Mouse (Mus musculus) heart, embryonic 13.5 days (tissue): ENCODE results near the gene Tfeb. TPM values are rescaled to one million over a fixed set of nuclear protein-coding genes. Genes with fewer than 3 reads are reported as not detected.

Experiments
- ATAC-seq: fragments of 200-750 bp; cut with Nextera tagmentation; 2 replicates; pipeline ENCODE4 v1.8.0; 2017; ENCODE audit warnings: moderate TSS enrichment; ENCODE audit not compliant: insufficient number of reproducible peaks, low FRiP score, low TSS enrichment; ENCODE audit errors: extremely low read depth
- H3K27ac ChIP-seq: fragments of 300-500 bp; sonication (generic); replicated peaks from 2 replicates; pipeline ENCODE4 v1.5.1; 2015; ENCODE audit warnings: moderate library complexity, mild to moderate bottlenecking, inconsistent platforms
- H3K27me3 ChIP-seq: fragments of 300-500 bp; sonication (generic); replicated peaks from 2 replicates; pipeline ENCODE4 v1.6.1; 2015; ENCODE audit warnings: mild to moderate bottlenecking, inconsistent platforms
- H3K36me3 ChIP-seq: fragments of 300-500 bp; sonication (generic); 2 replicates; pipeline ENCODE4 v1.6.1; 2015; ENCODE audit warnings: mild to moderate bottlenecking, inconsistent platforms
- H3K4me1 ChIP-seq: fragments of 300-500 bp; sonication (generic); 2 replicates; pipeline ENCODE4 v1.6.1; 2015; ENCODE audit warnings: inconsistent platforms
- H3K4me2 ChIP-seq: fragments of 300-500 bp; sonication (generic); 2 replicates; pipeline ENCODE4 v1.6.1; 2015; ENCODE audit warnings: inconsistent platforms, mild to moderate bottlenecking, moderate library complexity
- H3K4me3 ChIP-seq: fragments of 300-500 bp; sonication (generic); 2 replicates; pipeline ENCODE4 v1.5.1; 2015; ENCODE audit warnings: moderate library complexity, mild to moderate bottlenecking, inconsistent platforms
- H3K9ac ChIP-seq: fragments of 300-500 bp; sonication (generic); 2 replicates; pipeline ENCODE4 v1.6.1; 2015; ENCODE audit warnings: inconsistent platforms, mild to moderate bottlenecking, moderate library complexity
- H3K9me3 ChIP-seq: fragments of 300-500 bp; sonication (generic); 2 replicates; pipeline ENCODE4 v1.6.1; 2016; ENCODE audit warnings: inconsistent platforms
- WGBS: fragments of 180-500 bp; shearing (Covaris S2); methylation state at CpG from one replicate; pipeline ENCODE4 v1.1.7; 2015; ENCODE audit warnings: mixed read lengths; 5-methylcytosine and 5-hydroxymethylcytosine counted together
- polyA plus RNA-seq: library from polyadenylated mRNA; unstranded; fragments of >200 nt; fragmentation: Nextera tagmentation; extraction: Ambion mirVana; gene quantifications from 2 replicates; pipeline ENCODE4 v1.2.1, GENCODE M21; 2015

Gene Tfeb
- polyA plus RNA-seq, 1 experiment from 2014 or later = 21.1 TPM

DNA sequence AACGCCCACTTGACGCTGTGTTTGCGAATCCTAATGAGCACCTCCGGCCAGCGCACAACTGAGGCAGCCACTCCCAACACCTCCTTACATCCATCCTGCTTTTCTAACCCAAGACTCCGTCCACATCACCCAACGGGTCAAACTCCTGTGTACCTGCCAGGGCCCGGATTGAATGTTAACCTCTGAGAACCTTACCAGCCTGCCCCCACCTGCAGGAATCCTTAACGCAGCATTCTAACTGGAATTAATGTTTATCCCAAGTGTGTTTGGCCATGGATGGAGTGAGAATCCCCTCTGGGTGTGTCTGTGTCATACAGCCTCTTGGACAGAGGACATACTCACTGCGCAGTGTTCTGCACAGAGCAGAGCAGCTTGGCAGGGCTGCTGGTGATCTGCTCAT is 38.7 kb upstream of the Tfeb start:
- Histone ChIP-seq H3K9me3 (no peaks in the 10 kb centered on the region), H3K27me3 (peaks cover 36% of the 10 kb centered on the region), H3K4me2 (no peak overlapping the region), H3K4me1 (peaks cover 29% of the 10 kb centered on the region), H3K4me3 (no peak overlapping the region), H3K36me3 (peaks cover 36% of the 10 kb centered on the region), H3K27ac (no peak overlapping the region), H3K9ac (no peak overlapping the region)
- 85% methylated on average over 10 of the region's 10 CpGs for WGBS
- no peak for ATAC-seq

GRCm38 (mm10) chr17:47699055-47699454 is 37.8 kb upstream of the Tfeb start:
- Histone ChIP-seq H3K4me2 (no peak overlapping the region), H3K9me3 (no peaks in the 10 kb centered on the region), H3K9ac (no peak overlapping the region), H3K4me3 (no peak overlapping the region), H3K27me3 (peaks cover 35% of the 10 kb centered on the region), H3K4me1 (peaks cover 29% of the 10 kb centered on the region), H3K27ac (no peak overlapping the region), H3K36me3 (peaks cover 44% of the 10 kb centered on the region)
- WGBS = 81% methylated on average over 2 of the region's 2 CpGs
- no peak for ATAC-seq

DNA sequence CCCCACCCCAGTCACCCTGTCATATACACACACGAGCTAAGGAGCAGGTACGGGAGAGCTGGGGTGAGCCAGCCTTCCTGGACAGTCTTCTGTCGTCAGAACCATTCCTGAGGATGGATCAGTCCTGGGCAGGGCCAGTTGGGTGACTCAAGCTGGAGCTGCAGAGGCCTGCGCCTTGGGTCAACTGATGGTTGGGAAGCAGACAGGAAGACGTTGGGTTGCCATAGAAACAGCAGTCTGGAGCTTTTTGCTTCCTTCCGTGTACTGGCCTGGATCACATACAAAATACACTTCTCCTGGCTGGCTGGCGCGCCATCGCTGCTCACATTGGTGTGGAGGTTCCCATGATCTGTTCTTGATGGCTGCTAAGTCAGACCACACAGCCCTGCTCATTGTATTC is 35.0 kb upstream of the Tfeb start:
- Histone ChIP-seq H3K4me2 (no peak overlapping the region), H3K4me1 (peaks cover 22% of the 10 kb centered on the region), H3K9ac (no peak overlapping the region), H3K9me3 (no peaks in the 10 kb centered on the region), H3K4me3 (no peak overlapping the region), H3K27me3 (peaks cover 45% of the 10 kb centered on the region), H3K27ac (no peak overlapping the region), H3K36me3 (peaks cover 48% of the 10 kb centered on the region)
- 76% methylated on average over 9 of the region's 9 CpGs for WGBS
- ATAC-seq = no peak

GRCm38 (mm10) chr17:47702548-47703345 is 34.1 kb upstream of the Tfeb start:
- 26% methylated on average over 28 of the region's 28 CpGs for WGBS
- no peaks in the 10 kb centered on the region for H3K9me3 ChIP-seq
- H3K4me2 ChIP-seq = peak overlapping the region; percentile 21
- H3K4me1 ChIP-seq = peaks cover 22% of the 10 kb centered on the region
- H3K36me3 ChIP-seq = peaks cover 48% of the 10 kb centered on the region
- no peak overlapping the region; the same call in 1 of the 2 replicates for H3K4me3 ChIP-seq
- H3K27ac ChIP-seq = no peak overlapping the region
- H3K9ac ChIP-seq = no peak overlapping the region; the same call in 1 of the 2 replicates
- H3K27me3 ChIP-seq = peaks cover 47% of the 10 kb centered on the region
- ATAC-seq = no peak

- Histone ChIP-seq H3K27ac (no peak overlapping the region), H3K36me3 (peaks cover 48% of the 10 kb centered on the region), H3K4me2 (peak overlapping the region; percentile 21), H3K4me3 (no peak overlapping the region), H3K9me3 (no peaks in the 10 kb centered on the region), H3K27me3 (peaks cover 51% of the 10 kb centered on the region), H3K9ac (no peak overlapping the region; the same call in 1 of the 2 replicates), H3K4me1 (peaks cover 22% of the 10 kb centered on the region)
- ATAC-seq = no peak
- 28% methylated on average over 20 of the region's 20 CpGs for WGBS
Measured at GRCm38 (mm10) chr17:47703556-47703955, 33.3 kb upstream of the Tfeb start.

DNA sequence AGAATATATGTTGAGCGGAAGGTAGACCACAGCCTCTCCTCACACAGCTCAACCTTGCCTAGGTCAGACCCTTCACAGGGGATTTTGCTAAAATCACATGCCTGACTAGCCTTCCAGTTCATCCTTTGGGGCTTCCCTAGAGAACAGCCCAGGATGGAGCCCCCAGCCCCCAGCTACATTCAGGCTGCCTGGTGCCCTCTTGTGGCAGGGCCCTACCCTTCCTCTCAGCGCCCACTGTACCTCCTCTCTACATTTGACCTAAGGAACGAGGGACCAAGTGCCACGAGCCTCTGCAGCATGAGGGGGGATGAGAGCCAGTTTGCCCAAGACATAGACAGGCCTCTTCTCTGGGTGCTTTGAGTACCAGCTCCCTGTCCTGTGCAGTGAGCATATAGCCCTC is 32.1 kb upstream of the Tfeb start:
- no peak overlapping the region for H3K4me3 ChIP-seq
- peaks cover 22% of the 10 kb centered on the region for H3K4me1 ChIP-seq
- H3K9ac ChIP-seq = no peak overlapping the region
- H3K4me2 ChIP-seq = no peak overlapping the region
- no peaks in the 10 kb centered on the region for H3K9me3 ChIP-seq
- 74% methylated on average over 4 of the region's 4 CpGs for WGBS
- H3K27ac ChIP-seq = no peak overlapping the region
- peaks cover 40% of the 10 kb centered on the region for H3K36me3 ChIP-seq
- H3K27me3 ChIP-seq = peaks cover 51% of the 10 kb centered on the region
- ATAC-seq = no peak

- 45% methylated on average over 1 of the region's 1 CpGs for WGBS
- H3K27me3 ChIP-seq = peaks cover 47% of the 10 kb centered on the region
Measured at GRCm38 (mm10) chr17:47706196-47706595, 30.6 kb upstream of the Tfeb start.

GRCm38 (mm10) chr17:47707961-47708360 is 28.9 kb upstream of the Tfeb start:
- peaks cover 18% of the 10 kb centered on the region for H3K4me1 ChIP-seq
- no peak overlapping the region for H3K4me3 ChIP-seq
- WGBS = 68% methylated on average over 3 of the region's 3 CpGs
- H3K9me3 ChIP-seq = no peaks in the 10 kb centered on the region
- H3K36me3 ChIP-seq = peaks cover 14% of the 10 kb centered on the region; the same call in 1 of the 2 replicates
- H3K27ac ChIP-seq = no peak overlapping the region
- peaks cover 36% of the 10 kb centered on the region for H3K27me3 ChIP-seq
- ATAC-seq = no peak
- H3K9ac ChIP-seq = no peak overlapping the region
- H3K4me2 ChIP-seq = no peak overlapping the region

More at GRCm38 (mm10) chr17:47706196-47706595, 30.6 kb upstream of the Tfeb start:
- Histone ChIP-seq H3K4me1 (peaks cover 22% of the 10 kb centered on the region), H3K9ac (no peak overlapping the region), H3K36me3 (peaks cover 32% of the 10 kb centered on the region), H3K4me3 (no peak overlapping the region), H3K4me2 (no peak overlapping the region), H3K9me3 (no peaks in the 10 kb centered on the region), H3K27ac (peak overlapping the region; percentile 32; the same call in 1 of the 2 replicates)
- ATAC-seq = no peak

- peaks cover 10% of the 10 kb centered on the region for H3K4me1 ChIP-seq
- no peak overlapping the region for H3K4me3 ChIP-seq
- 0 out of 2 replicates have a peak, but pooled peaks cover 4% of the 10 kb centered on the region for H3K36me3 ChIP-seq
- peaks cover 26% of the 10 kb centered on the region for H3K27me3 ChIP-seq
- H3K4me2 ChIP-seq = no peak overlapping the region
- H3K27ac ChIP-seq = no peak overlapping the region
- H3K9me3 ChIP-seq = no peaks in the 10 kb centered on the region
- H3K9ac ChIP-seq = no peak overlapping the region
- ATAC-seq = no peak
- 66% methylated on average over 4 of the region's 4 CpGs for WGBS
Measured at GRCm38 (mm10) chr17:47708972-47709371, 27.9 kb upstream of the Tfeb start.

GRCm38 (mm10) chr17:47710036-47710435 is 26.8 kb upstream of the Tfeb start:
- H3K4me3 ChIP-seq = no peak overlapping the region
- H3K4me2 ChIP-seq = no peak overlapping the region
- no peak overlapping the region for H3K27ac ChIP-seq
- H3K36me3 ChIP-seq = no peaks in the 10 kb centered on the region
- peaks cover 17% of the 10 kb centered on the region for H3K27me3 ChIP-seq
- WGBS = 44% methylated on average over 3 of the region's 3 CpGs
- no peak for ATAC-seq
- H3K9ac ChIP-seq = no peak overlapping the region
- H3K4me1 ChIP-seq = peaks cover 10% of the 10 kb centered on the region
- H3K9me3 ChIP-seq = no peaks in the 10 kb centered on the region

- WGBS = 13% methylated on average over 6 of the region's 6 CpGs
- Histone ChIP-seq H3K9ac (no peak overlapping the region), H3K9me3 (no peaks in the 10 kb centered on the region), H3K36me3 (no peaks in the 10 kb centered on the region), H3K4me3 (no peak overlapping the region), H3K27ac (no peak overlapping the region), H3K4me1 (peaks cover 12% of the 10 kb centered on the region), H3K27me3 (peaks cover 10% of the 10 kb centered on the region; the same call in 1 of the 2 replicates), H3K4me2 (no peak overlapping the region)
- ATAC-seq = no peak
Measured at GRCm38 (mm10) chr17:47711883-47712282, 24.9 kb upstream of the Tfeb start.
